Comparison of ENCODE assay signal across 18 mouse cellular contexts in the genomic region with DNA sequence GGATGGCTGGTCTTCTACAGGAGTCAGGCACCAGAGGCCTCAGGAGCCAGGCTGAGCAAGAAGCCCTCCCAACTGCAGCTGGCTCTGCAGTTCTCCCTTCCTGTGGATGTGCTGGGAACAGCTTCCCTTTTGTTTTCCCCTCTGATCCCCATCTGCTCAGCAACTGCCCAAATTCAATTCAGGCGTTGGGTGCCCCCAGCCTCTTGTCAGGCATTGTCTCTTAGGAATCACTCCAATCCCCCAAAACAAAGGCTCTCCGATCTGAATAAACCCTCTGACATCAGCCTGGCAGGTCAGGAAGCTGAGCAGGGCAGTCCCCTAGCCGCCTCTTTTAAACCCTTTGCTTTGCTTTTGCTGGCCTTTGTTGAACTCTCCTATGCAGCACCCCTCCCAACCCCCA.
DNase-seq lines count a peak whose midpoint lies in the region; ATAC-seq lines count a peak whose summit lies in the region.
"Had no signal": no experiment of that assay in that cellular context is flagged by ENCODE, and none has a peak within 500 bp of the region (broad histone marks: within the 10 kb centered on the region; RNA-seq: fewer than 3 reads in every experiment).

No protein-coding gene starts in this region.

- H3K27ac ChIP-seq in neural tube, embryonic 15.5 days (replicated peaks): no peak overlapping the region
- H3K27ac ChIP-seq: limb, embryonic 10.5 days; liver, embryonic 12.5 days; lung, embryonic 15.5 days had no signal

- peak; percentile 32 for DNase-seq in neural tube, embryonic 10.5 days (ENCODE audit: extremely low spot score, low spot score)
- DNase-seq in embryo, embryonic 11 days: peak; percentile 51
- DNase-seq in mesoderm, embryonic 11.5 days (ENCODE audit: low read depth, low spot score): peak; percentile 52
- no peak for DNase-seq in thymus, adult 18-20 months
- no peak for DNase-seq in MN1 (ENCODE audit: low spot score)
- no peak for DNase-seq in layer of hippocampus, postnatal 25 days (ENCODE audit: extremely low spot score in 1 of 2, low spot score in 1 of 2)
- DNase-seq: cerebellum, adult 11 months; cerebellum, postnatal 36 days; heart, postnatal 10 days; kidney, adult 8-10 months; kidney, postnatal 4 days; layer of hippocampus, postnatal 36 days had no signal

- H3K27me3 ChIP-seq in neural tube, embryonic 15.5 days (replicated peaks): peaks cover 37% of the 10 kb centered on the region; the same call in 1 of the 2 replicates

- no peaks in the 10 kb centered on the region for H3K9me3 ChIP-seq in neural tube, embryonic 15.5 days (replicated peaks)
- H3K9me3 ChIP-seq: limb, embryonic 10.5 days; liver, embryonic 12.5 days; lung, embryonic 15.5 days had no signal

- no peaks in the 10 kb centered on the region for H3K36me3 ChIP-seq in neural tube, embryonic 15.5 days
- H3K36me3 ChIP-seq: limb, embryonic 10.5 days; liver, embryonic 12.5 days; lung, embryonic 15.5 days had no signal

- no peaks in the 10 kb centered on the region for H3K4me1 ChIP-seq in neural tube, embryonic 15.5 days
- H3K4me1 ChIP-seq: limb, embryonic 10.5 days; liver, embryonic 12.5 days; lung, embryonic 15.5 days had no signal

- no peak overlapping the region for H3K4me2 ChIP-seq in neural tube, embryonic 15.5 days
- H3K4me2 ChIP-seq: liver, embryonic 12.5 days; lung, embryonic 15.5 days had no signal

- no peak for ATAC-seq in neural tube, embryonic 15.5 days (ENCODE audit: low FRiP score)
- ATAC-seq: CD4-positive, CD25-positive, alpha-beta regulatory T cell, adult 4 months; liver, embryonic 12.5 days had no signal

- H3K4me3 ChIP-seq in neural tube, embryonic 15.5 days (replicated peaks): no peak overlapping the region
- H3K4me3 ChIP-seq: limb, embryonic 10.5 days; liver, embryonic 12.5 days; lung, embryonic 15.5 days; myocyte had no signal

- no peak overlapping the region for H3K9ac ChIP-seq in neural tube, embryonic 15.5 days (replicated peaks)
- H3K9ac ChIP-seq: liver, embryonic 12.5 days; lung, embryonic 15.5 days had no signal

- 39% methylated on average over 3 of the region's 3 CpGs for WGBS in neural tube, embryonic 15.5 days

Comparison
In these comparisons a context has a peak if more than half of its experiments do, and no peak if none do; other contexts are left out.
1. DNase-seq: peak in neural tube, embryonic 10.5 days (single experiment), embryo, embryonic 11 days (single experiment) and mesoderm, embryonic 11.5 days (single experiment); none in thymus, adult 18-20 months (0 of 2), MN1 (single experiment) and layer of hippocampus, postnatal 25 days (0 of 2).